Mouse (Mus musculus) midbrain, embryonic 14.5 days (tissue): ENCODE data around the gene Phactr2. TPM values are rescaled to one million over a fixed set of nuclear protein-coding genes. Genes with fewer than 3 reads are reported as not detected.

ENCODE experiments used
- ATAC-seq: fragments of 200-750 bp; cut with Nextera tagmentation; 2 replicates; pipeline ENCODE4 v1.8.0; 2017; ENCODE audit warnings: moderate number of reproducible peaks, moderate library complexity; ENCODE audit not compliant: low FRiP score, low TSS enrichment
- DNase-seq: peaks from one replicate; pipeline ENCODE4 v3.0.0-alpha.2; 2015
- H3K27ac ChIP-seq: fragments of 300-500 bp; sonication (generic); replicated peaks from 2 replicates; pipeline ENCODE4 v1.5.1; 2014; ENCODE audit warnings: mild to moderate bottlenecking, low read depth, low read length, moderate library complexity
- H3K27me3 ChIP-seq: fragments of 300-500 bp; sonication (generic); 2 replicates; pipeline ENCODE4 v1.6.1; 2014; ENCODE audit warnings: low read length, control low read depth, mixed read lengths; ENCODE audit not compliant: control insufficient read depth, insufficient read depth
- H3K36me3 ChIP-seq: fragments of 300-500 bp; sonication (generic); 2 replicates; pipeline ENCODE4 v1.6.1; 2014; ENCODE audit warnings: low read length, control low read depth; ENCODE audit not compliant: control insufficient read depth, insufficient read depth
- H3K4me1 ChIP-seq: fragments of 300-500 bp; sonication (generic); 2 replicates; pipeline ENCODE4 v1.6.1; 2014; ENCODE audit warnings: mild to moderate bottlenecking, antibody characterized with exemption, low read length, control low read depth; ENCODE audit not compliant: control insufficient read depth, insufficient read depth
- H3K4me2 ChIP-seq: fragments of 300-500 bp; sonication (generic); 2 replicates; pipeline ENCODE4 v1.6.1; 2014; ENCODE audit warnings: mild to moderate bottlenecking, low read length, moderate library complexity
- H3K4me3 ChIP-seq: fragments of 300-500 bp; sonication (generic); replicated peaks from 2 replicates; pipeline ENCODE4 v1.5.1; 2014; ENCODE audit warnings: low read depth, low read length
- H3K9ac ChIP-seq: fragments of 300-500 bp; sonication (generic); replicated peaks from 2 replicates; pipeline ENCODE4 v1.6.1; 2014; ENCODE audit warnings: mild to moderate bottlenecking, low read length, moderate library complexity
- H3K9me3 ChIP-seq: fragments of 300-500 bp; sonication (generic); 2 replicates; pipeline ENCODE4 v1.6.1; 2016; ENCODE audit warnings: low read length, control low read depth, mixed read lengths; ENCODE audit not compliant: control insufficient read depth
- WGBS: fragments of 180-500 bp; shearing (Covaris S2); extraction: QIAGEN DNeasy Blood & Tissue Kit; methylation state at CpG from one replicate; pipeline ENCODE4 v1.1.7; 2014; 5-methylcytosine and 5-hydroxymethylcytosine counted together
- polyA plus RNA-seq: library from polyadenylated mRNA; unstranded; fragments of >200 nt; fragmentation: Nextera tagmentation; extraction: Ambion mirVana; gene quantifications from 2 replicates; pipeline ENCODE4 v1.2.1, GENCODE M21; 2014

Phactr2 gene
- polyA plus RNA-seq, 1 experiment from 2014 or later: 6.3 TPM

- ATAC-seq (no peak), DNase-seq (no peak)
- no peaks in the 10 kb centered on the region for H3K36me3 ChIP-seq
- WGBS: 56% methylated on average over 10 of the region's 10 CpGs
- H3K9ac ChIP-seq: no peak overlapping the region
- no peak overlapping the region for H3K27ac ChIP-seq
- H3K4me2 ChIP-seq: no peak overlapping the region
- no peaks in the 10 kb centered on the region for H3K4me1 ChIP-seq
- H3K4me3 ChIP-seq: no peak overlapping the region
- no peaks in the 10 kb centered on the region for H3K9me3 ChIP-seq
- no peaks in the 10 kb centered on the region for H3K27me3 ChIP-seq
Observed at GRCm38 (mm10) chr10:13438118-13438821, 35.9 kb downstream of the Phactr2 start.

GRCm38 (mm10) chr10:13437011-13437410, 37.2 kb downstream of the Phactr2 start:
- Histone ChIP-seq H3K4me2 (no peak overlapping the region), H3K27me3 (no peaks in the 10 kb centered on the region), H3K4me1 (no peaks in the 10 kb centered on the region), H3K9ac (no peak overlapping the region), H3K27ac (no peak overlapping the region), H3K9me3 (no peaks in the 10 kb centered on the region), H3K36me3 (no peaks in the 10 kb centered on the region), H3K4me3 (no peak overlapping the region)
- DNase-seq (no peak), ATAC-seq (no peak)
- WGBS: 92% methylated on average over 9 of the region's 9 CpGs

- no peak for ATAC-seq
- no peak for DNase-seq
Observed at GRCm38 (mm10) chr10:13433016-13433415, 41.2 kb downstream of the Phactr2 start.

GRCm38 (mm10) chr10:13431641-13432540, 42.3 kb downstream of the Phactr2 start:
- Histone ChIP-seq H3K9ac (no peak overlapping the region), H3K4me3 (no peak overlapping the region), H3K27ac (no peak overlapping the region), H3K4me1 (no peaks in the 10 kb centered on the region), H3K36me3 (no peaks in the 10 kb centered on the region), H3K27me3 (no peaks in the 10 kb centered on the region), H3K9me3 (no peaks in the 10 kb centered on the region), H3K4me2 (no peak overlapping the region)
- ATAC-seq (no peak), DNase-seq (no peak)
- 22% methylated on average over 8 of the region's 8 CpGs for WGBS

More at GRCm38 (mm10) chr10:13433016-13433415, 41.2 kb downstream of the Phactr2 start:
- WGBS: 63% methylated on average over 7 of the region's 7 CpGs
- Histone ChIP-seq H3K4me3 (no peak overlapping the region), H3K27ac (no peak overlapping the region), H3K9ac (no peak overlapping the region), H3K27me3 (no peaks in the 10 kb centered on the region), H3K4me2 (no peak overlapping the region), H3K9me3 (no peaks in the 10 kb centered on the region), H3K36me3 (no peaks in the 10 kb centered on the region), H3K4me1 (no peaks in the 10 kb centered on the region)

- Histone ChIP-seq H3K27ac (no peak overlapping the region), H3K4me3 (no peak overlapping the region), H3K4me2 (no peak overlapping the region), H3K36me3 (no peaks in the 10 kb centered on the region), H3K9ac (no peak overlapping the region), H3K27me3 (no peaks in the 10 kb centered on the region), H3K9me3 (no peaks in the 10 kb centered on the region), H3K4me1 (no peaks in the 10 kb centered on the region)
- WGBS: 14% methylated on average over 5 of the region's 5 CpGs
- ATAC-seq: peak; percentile 59; the same call in 1 of the 2 replicates
- peak; percentile 84 for DNase-seq
Observed at GRCm38 (mm10) chr10:13429766-13430165, 44.4 kb downstream of the Phactr2 start.

GRCm38 (mm10) chr10:13429240-13429639, 45.0 kb downstream of the Phactr2 start:
- Histone ChIP-seq H3K4me1 (no peaks in the 10 kb centered on the region), H3K4me3 (no peak overlapping the region), H3K27me3 (no peaks in the 10 kb centered on the region), H3K9me3 (no peaks in the 10 kb centered on the region), H3K27ac (no peak overlapping the region), H3K9ac (0 out of 2 replicates have a peak overlapping the region, but pooled peaks have one; percentile 31), H3K4me2 (peak overlapping the region; percentile 33), H3K36me3 (no peaks in the 10 kb centered on the region)
- peak; percentile 75 for DNase-seq
- peak; percentile 69 for ATAC-seq
- WGBS: 12% methylated on average over 13 of the region's 13 CpGs

GRCm38 (mm10) chr10:13428536-13428935, 45.7 kb downstream of the Phactr2 start:
- no peak overlapping the region for H3K9ac ChIP-seq
- 92% methylated on average over 7 of the region's 7 CpGs for WGBS
- ATAC-seq (no peak), DNase-seq (no peak)
- H3K27ac ChIP-seq: no peak overlapping the region
- no peaks in the 10 kb centered on the region for H3K4me1 ChIP-seq
- H3K27me3 ChIP-seq: no peaks in the 10 kb centered on the region
- no peaks in the 10 kb centered on the region for H3K9me3 ChIP-seq
- H3K4me2 ChIP-seq: no peak overlapping the region
- no peak overlapping the region for H3K4me3 ChIP-seq
- H3K36me3 ChIP-seq: no peaks in the 10 kb centered on the region

- no peaks in the 10 kb centered on the region for H3K4me1 ChIP-seq
- no peak overlapping the region for H3K27ac ChIP-seq
- ATAC-seq (no peak), DNase-seq (no peak)
- H3K4me2 ChIP-seq: no peak overlapping the region
- H3K9me3 ChIP-seq: no peaks in the 10 kb centered on the region
- H3K27me3 ChIP-seq: no peaks in the 10 kb centered on the region
- H3K9ac ChIP-seq: no peak overlapping the region
- WGBS: 85% methylated on average over 10 of the region's 10 CpGs
- no peak overlapping the region for H3K4me3 ChIP-seq
- H3K36me3 ChIP-seq: no peaks in the 10 kb centered on the region
Observed at GRCm38 (mm10) chr10:13427599-13427998, 46.6 kb downstream of the Phactr2 start.
